Mouse (Mus musculus) layer of hippocampus, adult 8-10 months (tissue): ENCODE measurements around the gene 8030474K03Rik. TPM values are rescaled to one million over a fixed set of nuclear protein-coding genes. Genes with fewer than 3 reads are reported as not detected.
"Not testable (repeated sequence)": the region's sequence is repeated elsewhere in the genome, so short reads cannot be mapped to it uniquely, and the experiment has no call there.

Experiments used
- DNase-seq, 2 experiments: peaks; one replicate each; pipeline ENCODE4 v3.0.0; 2022; ENCODE audit warnings: low spot score in 2 of 2
- total RNA-seq, 4 experiments: library from RNA; stranded (reverse); gene quantifications; 2 replicates each; pipeline ENCODE4 v1.2.4; 2022

8030474K03Rik gene
- not detected for total RNA-seq

GRCm38 (mm10) chrX:101794342-101794741, at the start of gene 8030474K03Rik, which contains the start of gene Gm4779:
Gene 8030474K03Rik (plus strand): TSS chrX:101794656.
Gene Gm4779 (minus strand): TSS chrX:101794423.
- no peak for DNase-seq

DNA sequence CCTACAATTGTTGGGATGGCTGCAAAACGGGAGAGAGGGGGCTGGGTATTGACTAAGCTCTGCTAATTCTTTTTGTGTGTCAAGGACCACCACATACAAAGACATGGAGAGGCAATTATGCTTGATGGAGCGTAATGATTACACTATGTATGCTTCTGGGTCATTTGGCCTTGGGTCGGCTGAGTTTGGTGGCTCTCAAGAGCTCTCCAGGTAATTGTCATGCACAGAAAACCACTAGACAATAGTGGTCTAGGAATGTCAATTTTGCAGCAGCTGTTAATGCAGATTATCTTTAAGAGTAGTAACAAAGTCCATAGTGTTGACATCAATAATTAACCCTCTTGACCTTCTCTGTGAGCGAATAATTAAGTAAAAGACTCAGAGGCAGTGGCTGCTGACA, 44.3 kb upstream of the 8030474K03Rik start:
- DNase-seq, result no peak

- DNase-seq, result peak in 1 of 2 experiments; percentile 15
Observed at GRCm38 (mm10) chrX:101754478-101754877, 40.0 kb upstream of the 8030474K03Rik start.

- DNase-seq, result no peak
Observed at GRCm38 (mm10) chrX:101764621-101765020, 29.8 kb upstream of the 8030474K03Rik start.

DNA sequence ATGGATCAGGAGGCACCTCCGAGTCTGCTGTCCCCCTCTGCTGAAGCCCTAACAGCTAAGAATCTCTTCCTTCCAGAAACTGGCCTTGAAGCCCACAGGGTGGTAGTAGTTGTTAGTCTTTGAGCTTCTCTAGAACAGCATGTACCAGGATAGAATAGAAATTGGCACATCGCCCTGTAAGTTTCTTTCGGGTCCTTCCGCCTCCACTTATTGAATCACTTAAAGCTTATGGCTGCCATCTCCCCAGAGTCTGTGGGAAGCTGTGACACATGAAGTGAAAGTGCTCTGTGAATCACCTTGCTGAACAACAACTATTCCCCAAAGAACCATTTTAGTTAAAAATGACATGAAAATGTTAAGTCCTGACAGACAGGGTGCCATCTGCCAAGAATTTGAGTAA, 29.3 kb upstream of the 8030474K03Rik start:
- DNase-seq, result no peak

GRCm38 (mm10) chrX:101767280-101767679, 27.2 kb upstream of the 8030474K03Rik start:
- DNase-seq, result no peak

DNA sequence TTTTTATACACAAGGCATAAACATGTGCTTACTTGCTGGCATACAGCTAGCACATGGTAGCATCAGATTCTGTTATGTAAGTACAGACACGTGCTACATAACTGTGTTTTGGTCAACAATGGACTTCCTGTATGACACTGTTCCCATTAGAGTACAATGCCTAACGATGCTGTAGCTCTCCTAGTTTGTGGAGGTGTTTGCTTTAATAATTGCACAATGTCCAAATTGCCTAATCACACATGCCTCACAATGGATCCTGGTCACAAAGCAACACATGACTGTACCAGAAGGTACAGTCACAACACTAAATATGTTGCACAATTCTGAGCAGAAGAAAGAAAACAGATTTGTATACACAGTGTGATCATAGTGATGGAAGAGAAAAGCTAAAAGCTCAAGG, 25.0 kb upstream of the 8030474K03Rik start:
- DNase-seq, result no peak

GRCm38 (mm10) chrX:101770307-101770706, 24.1 kb upstream of the 8030474K03Rik start:
- DNase-seq, result no peak

GRCm38 (mm10) chrX:101772035-101772434, 22.4 kb upstream of the 8030474K03Rik start:
- peak; percentile 15 to 50 for DNase-seq

- peak; percentile 41 to 59 for DNase-seq
Observed at GRCm38 (mm10) chrX:101791551-101791950, 2.9 kb upstream of the 8030474K03Rik start.

DNA sequence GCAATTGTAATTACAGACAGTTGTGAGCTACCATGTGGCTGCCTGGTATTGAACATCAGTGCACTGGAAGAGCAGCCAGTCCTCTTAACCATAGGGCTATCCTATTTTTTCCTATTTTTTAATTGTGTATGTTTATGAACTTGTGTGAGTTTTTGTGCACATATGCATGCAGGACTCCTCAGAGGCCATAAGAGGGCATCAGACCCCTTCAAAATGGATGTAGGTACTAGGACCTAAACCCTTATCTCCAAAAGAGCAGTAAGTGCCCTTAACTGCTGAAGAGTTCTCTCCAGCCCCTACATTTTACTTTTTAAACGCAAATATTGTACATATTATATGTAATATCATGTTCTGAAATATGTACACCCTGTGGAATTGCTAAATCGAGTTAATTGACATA, 11.1 kb downstream of the 8030474K03Rik start:
- no peak for DNase-seq

GRCm38 (mm10) chrX:101811750-101812149, 17.3 kb downstream of the 8030474K03Rik start:
- no peak for DNase-seq

GRCm38 (mm10) chrX:101819163-101819562, 24.7 kb downstream of the 8030474K03Rik start:
- DNase-seq, result no peak

DNA sequence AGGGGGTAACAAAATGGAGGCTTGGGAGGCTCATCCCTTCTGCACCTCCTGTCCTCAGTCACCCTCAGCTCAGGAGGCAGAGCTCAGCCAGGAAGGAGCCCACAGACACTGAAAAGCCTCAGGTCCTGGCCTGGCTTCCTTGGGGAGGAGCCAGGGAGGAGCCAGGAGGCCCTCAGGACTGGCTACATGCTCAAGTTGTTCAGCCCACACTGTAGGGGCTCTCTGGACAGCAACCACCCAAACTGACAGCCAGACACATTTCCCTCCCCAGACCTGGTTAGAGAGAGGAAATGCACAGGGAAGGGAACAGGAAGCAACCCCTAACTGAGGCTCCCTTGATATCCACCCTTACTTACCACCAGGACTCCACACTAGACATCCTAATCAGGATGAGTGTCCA, 25.5 kb downstream of the 8030474K03Rik start:
- DNase-seq, result not testable (repeated sequence)

DNA sequence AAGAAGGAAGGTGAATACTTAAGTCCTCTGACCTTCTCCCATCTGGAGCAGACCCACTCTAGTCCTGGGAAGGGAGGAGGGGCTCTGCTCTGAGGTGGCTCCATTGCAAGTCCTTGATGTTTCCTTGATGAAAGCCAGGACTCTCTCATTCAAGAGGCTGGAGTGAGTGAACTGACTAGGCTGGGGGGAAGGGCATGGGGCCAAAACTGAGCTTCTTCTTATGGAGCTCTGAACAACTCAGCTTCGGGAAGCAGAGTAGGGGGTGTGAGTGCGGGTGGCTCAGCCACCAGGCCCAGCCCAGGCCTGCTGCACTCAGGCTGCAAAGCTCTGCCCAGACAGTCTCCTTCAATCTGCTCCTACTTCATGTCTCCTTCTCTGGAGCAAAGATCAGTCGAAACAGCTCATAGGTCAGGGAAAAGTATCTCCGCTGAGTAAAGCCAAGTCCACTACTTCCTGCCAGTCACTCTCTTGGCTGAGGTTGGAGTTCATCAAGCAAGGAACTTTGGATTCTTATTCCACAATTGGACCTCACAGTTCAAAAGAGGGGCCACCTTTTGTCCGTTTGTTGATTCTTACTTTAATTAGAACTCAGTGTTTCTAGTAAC, 52.8 kb downstream of the 8030474K03Rik start:
- DNase-seq, result no peak

Other genes starting within 250 kb of the 8030474K03Rik start
- 100 to 1,000 TPM; 185 to 278 (median 222) TPM for gene Ogt, start 154.6 kb upstream of the 8030474K03Rik start, total RNA-seq
- gene Cxcr3, start 60.4 kb upstream of the 8030474K03Rik start, total RNA-seq, result under 1 TPM in 1 of 4 experiments, not detected in 3; 0.32 TPM
- gene Gm4779, start 233 bp upstream of the 8030474K03Rik start, total RNA-seq, result under 1 TPM in 3 of 4 experiments, not detected in 1; 0.27 to 0.99 (median 0.74) TPM
- gene Nhsl2, start 54.7 kb downstream of the 8030474K03Rik start, total RNA-seq, result 10 to 100 TPM; 37.4 to 52.7 (median 48.8) TPM